Mouse (Mus musculus) MEL (cell line): ENCODE results near the gene Tspan11. TPM values are rescaled to one million over a fixed set of nuclear protein-coding genes. Genes with fewer than 3 reads are reported as not detected.
A peak's percentile ranks its signal among the peaks of the same experiment; 100 is the strongest.

Experiments
- DNase-seq: peaks from one replicate; pipeline ENCODE4 v3.0.0; 2011; ENCODE audit warnings: low read depth, low spot score
- H3K27ac ChIP-seq: 2 replicates; pipeline ENCODE4 v1.5.1; 2012; ENCODE audit warnings: low read depth, mild to moderate bottlenecking, control low read depth, low read length, moderate library complexity; ENCODE audit not compliant: control insufficient read depth
- H3K27me3 ChIP-seq, 2 experiments: fragments of 150-350 bp in 1 of 2; sonication (generic) in 1 of 2; 2 replicates each; pipeline ENCODE4 v1.6.1; 2012; ENCODE audit warnings: low read length in 2 of 2, mild to moderate bottlenecking in 2 of 2, improper control_type of control experiment in 1 of 2, moderate library complexity in 1 of 2; ENCODE audit not compliant: insufficient read depth in 2 of 2, control insufficient read depth in 1 of 2
- H3K36me3 ChIP-seq, 2 experiments: 2 replicates each; pipeline ENCODE4 v1.6.1; 2012 to 2014; ENCODE audit warnings: low read length in 2 of 2, improper control_type of control experiment in 1 of 2, inconsistent platforms in 1 of 2, mild to moderate bottlenecking in 1 of 2; ENCODE audit not compliant: insufficient read depth in 2 of 2, control insufficient read depth in 1 of 2
- H3K4me1 ChIP-seq, 2 experiments: fragments of 150-350 bp in 1 of 2; sonication (generic) in 1 of 2; 2 replicates each; pipeline ENCODE4 v1.6.1; 2012; ENCODE audit warnings: low read length in 2 of 2, improper control_type of control experiment in 1 of 2, mild to moderate bottlenecking in 1 of 2; ENCODE audit not compliant: insufficient read depth in 2 of 2, control insufficient read depth in 1 of 2
- H3K4me3 ChIP-seq, 2 experiments: fragments of 150-350 bp in 1 of 2; sonication (generic) in 1 of 2; 2 replicates each; pipeline ENCODE4 v1.5.1; 2012; ENCODE audit warnings: low read depth in 2 of 2, low read length in 2 of 2, mild to moderate bottlenecking in 2 of 2, moderate library complexity in 2 of 2, control low read depth in 1 of 2, improper control_type of control experiment in 1 of 2; ENCODE audit not compliant: control insufficient read depth in 1 of 2, insufficient read depth in 1 of 2
- H3K79me2 ChIP-seq: 2 replicates; pipeline ENCODE4 v1.6.1; 2012; ENCODE audit warnings: mild to moderate bottlenecking, low read length, moderate library complexity; ENCODE audit not compliant: control insufficient read depth, poor library complexity, insufficient read depth
- H3K9ac ChIP-seq: 2 replicates; pipeline ENCODE4 v1.6.1; 2012; ENCODE audit warnings: low read depth, mild to moderate bottlenecking, control low read depth, low read length, moderate library complexity; ENCODE audit not compliant: control insufficient read depth, poor library complexity, severe bottlenecking
- H3K9me3 ChIP-seq: fragments of 150-350 bp; sonication (generic); replicated peaks from 2 replicates; pipeline ENCODE4 v1.6.1; 2012; ENCODE audit warnings: mild to moderate bottlenecking, low read length, improper control_type of control experiment, moderate library complexity; ENCODE audit not compliant: insufficient read depth
- BHLHE40 ChIP-seq: IDR thresholded peaks from 2 replicates; pipeline ENCODE4 v1.6.1; 2012; ENCODE audit warnings: low read depth, mild to moderate bottlenecking, inconsistent platforms, low read length, improper control_type of control experiment, borderline replicate concordance
- CTCF ChIP-seq, 3 experiments: IDR thresholded peaks in 2 of 3; conservative IDR thresholded peaks in 1 of 3; 2 replicates each; pipeline ENCODE4 v1.5.1; 2011 to 2012; ENCODE audit warnings: low read length in 3 of 3, low read depth in 2 of 3, mild to moderate bottlenecking in 2 of 3, improper control_type of control experiment in 1 of 3, inconsistent platforms in 1 of 3, mixed read lengths in 1 of 3, moderate library complexity in 1 of 3; ENCODE audit not compliant: control insufficient read depth in 1 of 3, insufficient read depth in 1 of 3, poor library complexity in 1 of 3, severe bottlenecking in 1 of 3
- ELF1 ChIP-seq: IDR thresholded peaks from 2 replicates; pipeline ENCODE4 v1.6.1; 2014; ENCODE audit warnings: low read depth, mild to moderate bottlenecking, inconsistent platforms, low read length, improper control_type of control experiment, moderate library complexity
- EP300 ChIP-seq, 2 experiments: IDR thresholded peaks; 2 replicates each; pipeline ENCODE4 v1.6.1; 2011; ENCODE audit warnings: improper control_type of control experiment in 2 of 2, low read length in 2 of 2, low read depth in 1 of 2, mild to moderate bottlenecking in 1 of 2
- GABPA ChIP-seq: IDR thresholded peaks from 2 replicates; pipeline ENCODE4 v1.6.1; 2012; ENCODE audit warnings: low read depth, mild to moderate bottlenecking, inconsistent platforms, low read length, improper control_type of control experiment, moderate library complexity
- KAT2A ChIP-seq: conservative IDR thresholded peaks from 2 replicates; pipeline ENCODE4 v1.6.1; 2012; ENCODE audit warnings: low read depth, low read length, improper control_type of control experiment, inconsistent platforms
- MAFK ChIP-seq: IDR thresholded peaks from 2 replicates; pipeline ENCODE4 v1.6.1; 2011; ENCODE audit warnings: low read depth, mild to moderate bottlenecking, low read length, improper control_type of control experiment, borderline replicate concordance
- MAZ ChIP-seq: IDR thresholded peaks from 2 replicates; pipeline ENCODE4 v1.6.1; 2012; ENCODE audit warnings: low read depth, mild to moderate bottlenecking, inconsistent platforms, low read length, improper control_type of control experiment
- MXI1 ChIP-seq: IDR thresholded peaks from 2 replicates; pipeline ENCODE4 v1.6.1; 2011; ENCODE audit warnings: mild to moderate bottlenecking, low read depth, low read length, improper control_type of control experiment
- NRF1 ChIP-seq: IDR thresholded peaks from 2 replicates; pipeline ENCODE4 v1.6.1; 2014; ENCODE audit warnings: low read depth, mild to moderate bottlenecking, inconsistent platforms, low read length, improper control_type of control experiment, moderate library complexity; ENCODE audit not compliant: poor library complexity, insufficient read depth, severe bottlenecking
- POLR2AphosphoS2 ChIP-seq: IDR thresholded peaks from 2 replicates; pipeline ENCODE4 v1.6.1; 2011; ENCODE audit warnings: low read length, improper control_type of control experiment
- POLR2AphosphoS5 ChIP-seq: IDR thresholded peaks from 2 replicates; pipeline ENCODE4 v1.6.1; 2012; ENCODE audit warnings: low read depth, borderline replicate concordance, mild to moderate bottlenecking, inconsistent platforms, low read length, moderate library complexity, mixed read lengths
- TAL1 ChIP-seq: IDR thresholded peaks from 2 replicates; pipeline ENCODE4 v1.6.1; 2012; ENCODE audit warnings: mild to moderate bottlenecking, inconsistent platforms, low read length, moderate library complexity, mixed read lengths
- TBP ChIP-seq: IDR thresholded peaks from 2 replicates; pipeline ENCODE4 v1.8.0; 2011; ENCODE audit warnings: low read depth, low read length, improper control_type of control experiment
- UBTF ChIP-seq: IDR thresholded peaks from 2 replicates; pipeline ENCODE4 v1.6.1; 2012; ENCODE audit warnings: low read depth, mild to moderate bottlenecking, inconsistent platforms, low read length, improper control_type of control experiment, moderate library complexity, borderline replicate concordance; ENCODE audit not compliant: insufficient read depth
- ZKSCAN1 ChIP-seq: IDR thresholded peaks from 2 replicates; pipeline ENCODE4 v1.6.1; 2012; ENCODE audit warnings: low read depth, mild to moderate bottlenecking, inconsistent platforms, low read length, improper control_type of control experiment, moderate library complexity
- ZMIZ1 ChIP-seq: IDR thresholded peaks from 2 replicates; pipeline ENCODE4 v1.6.1; 2012; ENCODE audit warnings: low read depth, mild to moderate bottlenecking, inconsistent platforms, low read length, improper control_type of control experiment, moderate library complexity
- polyA plus RNA-seq, 2 experiments: library from polyadenylated mRNA; stranded (reverse) in 1 of 2; unstranded in 1 of 2; fragments of >175 nt in 1 of 2; fragments of >200 nt in 1 of 2; gene quantifications; 2 replicates each; pipeline versions ENCODE4 v1.2.1 to v1.2.4; 2012; ENCODE audit warnings: low replicate concordance in 2 of 2, low read depth in 1 of 2; ENCODE audit not compliant: insufficient read length in 2 of 2, insufficient read depth in 1 of 2, missing spikeins in 1 of 2
- total RNA-seq: library from RNA; depleted of rRNA; stranded (reverse); fragments of 300-350 nt; gene quantifications from 2 replicates; pipeline ENCODE4 v1.2.3, GENCODE M21; 2012

The Tspan11 gene
- total and polyA plus RNA-seq, 3 experiments = not detected

DNA sequence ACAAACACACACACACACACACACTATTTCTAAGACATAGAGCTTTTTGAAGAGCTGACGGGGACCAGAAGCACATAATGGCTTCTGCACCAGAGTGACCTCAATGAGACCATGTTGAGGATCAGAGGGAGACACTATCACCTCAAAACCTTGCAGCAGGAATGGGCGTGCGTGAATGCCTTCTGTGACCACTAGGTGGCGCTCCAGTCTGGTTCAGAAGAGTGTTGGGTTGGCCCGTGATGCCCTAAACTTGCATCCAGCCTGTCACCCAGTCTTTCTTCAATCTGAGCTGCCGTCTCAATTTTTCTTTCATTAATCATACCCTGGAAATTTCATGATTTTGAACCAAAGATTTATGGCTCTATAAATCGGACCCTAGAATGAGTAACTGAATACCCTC is 82.7 kb downstream of the Tspan11 start:
- Histone ChIP-seq H3K27ac (no peak overlapping the region), H3K4me3 (no peak overlapping the region), H3K36me3 (no peaks in the 10 kb centered on the region), H3K79me2 (no peaks in the 10 kb centered on the region), H3K4me1 (no peaks in the 10 kb centered on the region), H3K9ac (no peak overlapping the region), H3K9me3 (no peaks in the 10 kb centered on the region), H3K27me3 (no peaks in the 10 kb centered on the region)
- DNase-seq = peak; percentile 9
- TF ChIP-seq CTCF (IDR thresholded peaks at IDR 0.05 in 2 of 3, conservative IDR thresholded peaks at IDR 0.05 in 1 of 3; ENCODE audit: control insufficient read depth in 1 of 3, insufficient read depth in 1 of 3, low read depth in 2 of 3, low read length in 3 of 3, poor library complexity in 1 of 3, severe bottlenecking in 1 of 3) = peak; percentile 34 to 58 (median 52); a peak in 5 of 6 replicates
- TF ChIP-seq POLR2AphosphoS2 = no peak

DNA sequence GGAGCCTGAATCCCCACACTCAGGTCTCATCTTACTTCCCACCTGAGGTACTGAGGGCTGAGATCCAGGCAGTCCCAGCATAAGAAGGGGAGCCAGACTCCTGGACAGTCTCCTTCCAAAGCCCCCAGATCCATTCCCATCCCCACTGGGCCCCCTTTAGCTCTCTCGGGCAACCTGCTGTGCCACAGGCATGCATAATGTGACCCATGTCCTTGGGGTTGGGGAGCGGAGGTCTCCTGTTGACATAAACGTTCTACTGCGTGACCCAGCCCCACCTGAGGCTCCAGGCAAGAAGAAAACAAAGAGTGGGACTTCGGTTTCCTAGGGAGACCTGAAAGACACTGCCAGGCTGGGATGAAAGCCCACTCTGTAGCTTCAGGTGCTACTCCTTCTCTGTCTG is 83.5 kb downstream of the Tspan11 start:
- no peak overlapping the region for H3K4me3 ChIP-seq
- H3K9me3 ChIP-seq = no peaks in the 10 kb centered on the region
- H3K4me1 ChIP-seq = no peaks in the 10 kb centered on the region
- no peaks in the 10 kb centered on the region for H3K27me3 ChIP-seq
- H3K79me2 ChIP-seq = no peaks in the 10 kb centered on the region
- no peak overlapping the region for H3K9ac ChIP-seq
- TF ChIP-seq CTCF (IDR thresholded peaks at IDR 0.05 in 2 of 3, conservative IDR thresholded peaks at IDR 0.05 in 1 of 3; ENCODE audit: control insufficient read depth in 1 of 3, insufficient read depth in 1 of 3, low read depth in 2 of 3, low read length in 3 of 3, poor library complexity in 1 of 3, severe bottlenecking in 1 of 3) (no peak), ZKSCAN1 (no peak), POLR2AphosphoS5 (no peak), GABPA (no peak)
- no peak for DNase-seq
- no peaks in the 10 kb centered on the region for H3K36me3 ChIP-seq
- no peak overlapping the region for H3K27ac ChIP-seq

DNA sequence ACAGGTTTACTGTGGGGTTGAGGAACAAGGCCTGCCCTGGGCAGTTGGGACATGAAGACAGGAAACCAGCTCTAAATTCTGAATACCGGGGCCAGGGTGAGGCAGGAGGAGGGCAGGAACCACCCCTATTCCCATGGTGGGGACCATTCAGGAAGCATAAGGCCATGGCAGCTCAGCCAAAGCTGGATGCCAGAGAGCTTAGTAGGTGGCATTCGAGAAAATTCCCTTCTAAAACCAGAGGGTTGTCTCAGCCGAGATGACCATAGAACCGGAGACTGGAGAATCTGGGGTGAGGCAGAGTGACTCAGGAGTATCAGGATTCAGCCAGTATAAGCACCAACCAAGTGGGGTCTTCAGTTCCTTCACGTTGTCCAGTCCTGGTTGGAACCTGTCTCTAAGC is 84.5 kb downstream of the Tspan11 start:
- Histone ChIP-seq H3K27me3 (no peaks in the 10 kb centered on the region), H3K9me3 (no peaks in the 10 kb centered on the region), H3K79me2 (no peaks in the 10 kb centered on the region), H3K27ac (no peak overlapping the region), H3K9ac (no peak overlapping the region), H3K36me3 (no peaks in the 10 kb centered on the region), H3K4me3 (no peak overlapping the region), H3K4me1 (no peaks in the 10 kb centered on the region)
- DNase-seq = no peak
- no peak for TF ChIP-seq NRF1
- TF ChIP-seq TBP = no peak
- TF ChIP-seq ZMIZ1 = no peak
- no peak for TF ChIP-seq TAL1
- no peak for TF ChIP-seq UBTF
- TF ChIP-seq MAZ = no peak
- no peak for TF ChIP-seq EP300 (IDR thresholded peaks at IDR 0.05; ENCODE audit: low read depth in 1 of 2, low read length in 2 of 2)
- no peak for TF ChIP-seq MXI1
- TF ChIP-seq KAT2A = no peak
- TF ChIP-seq MAFK = no peak
- no peak for TF ChIP-seq ELF1
- no peak for TF ChIP-seq BHLHE40
